Mouse (Mus musculus) embryo, embryonic 9.5 days (tissue): ENCODE data around the gene Acap1.
"Not testable (repeated sequence)": the region's sequence is repeated elsewhere in the genome, so short reads cannot be mapped to it uniquely, and the experiment has no call there.

Source experiments
- DNase-seq: peaks from one replicate; pipeline ENCODE4 v3.0.0-alpha.2; 2017; ENCODE audit errors: extremely low spot score

Gene Acap1

DNA sequence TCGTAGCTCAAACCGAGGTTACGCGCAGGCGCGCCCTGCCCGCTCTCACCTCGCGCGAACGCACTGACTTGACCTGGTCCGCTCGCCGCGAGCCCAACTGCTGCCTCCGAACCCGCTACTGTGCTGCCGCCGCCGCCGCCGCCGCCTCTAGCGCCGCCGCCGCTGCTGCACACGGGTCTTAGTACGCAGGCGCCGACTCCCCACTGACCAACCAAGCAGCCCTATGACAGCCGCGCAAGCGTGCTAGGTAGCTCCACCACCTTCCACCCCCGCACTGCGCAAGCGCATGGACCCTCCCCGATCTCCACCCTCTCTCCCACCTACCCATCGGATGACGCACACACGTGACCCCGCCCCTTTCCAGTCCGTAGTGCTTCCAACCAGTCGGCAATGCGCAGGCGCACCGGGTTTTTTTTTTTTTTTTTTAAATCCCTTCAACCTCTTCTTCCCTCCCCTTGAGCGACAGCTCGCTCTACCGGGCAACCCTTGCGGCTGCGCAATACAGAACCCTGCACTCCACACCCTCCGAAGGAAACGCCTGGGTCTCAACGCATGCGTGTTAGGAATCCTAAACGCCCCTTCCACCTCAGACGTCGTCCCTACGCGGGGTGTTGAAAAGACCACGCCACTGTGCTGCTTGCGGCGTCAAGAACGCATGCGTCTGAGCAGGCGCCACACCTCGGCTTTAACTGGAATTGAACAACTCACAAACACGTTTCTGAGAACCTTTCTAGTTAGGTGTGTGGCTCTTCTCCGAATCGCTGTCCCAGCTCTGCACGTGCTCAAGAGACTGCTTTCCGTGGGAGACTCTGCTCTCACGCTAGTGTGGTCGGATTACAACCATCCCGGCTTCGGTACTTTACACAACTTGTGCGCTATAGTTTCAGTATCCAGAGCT lies 26.0 kb upstream of the Acap1 start, which contains the start of gene Eif5a:
Gene Eif5a (minus strand): TSS at position 845 of the 898 bp plus-strand sequence.
- peak; percentile 100 for DNase-seq

- peak; percentile 74 for DNase-seq
Observed at GRCm38 (mm10) chr11:69920266-69921031, 25.1 kb upstream of the Acap1 start.

DNA sequence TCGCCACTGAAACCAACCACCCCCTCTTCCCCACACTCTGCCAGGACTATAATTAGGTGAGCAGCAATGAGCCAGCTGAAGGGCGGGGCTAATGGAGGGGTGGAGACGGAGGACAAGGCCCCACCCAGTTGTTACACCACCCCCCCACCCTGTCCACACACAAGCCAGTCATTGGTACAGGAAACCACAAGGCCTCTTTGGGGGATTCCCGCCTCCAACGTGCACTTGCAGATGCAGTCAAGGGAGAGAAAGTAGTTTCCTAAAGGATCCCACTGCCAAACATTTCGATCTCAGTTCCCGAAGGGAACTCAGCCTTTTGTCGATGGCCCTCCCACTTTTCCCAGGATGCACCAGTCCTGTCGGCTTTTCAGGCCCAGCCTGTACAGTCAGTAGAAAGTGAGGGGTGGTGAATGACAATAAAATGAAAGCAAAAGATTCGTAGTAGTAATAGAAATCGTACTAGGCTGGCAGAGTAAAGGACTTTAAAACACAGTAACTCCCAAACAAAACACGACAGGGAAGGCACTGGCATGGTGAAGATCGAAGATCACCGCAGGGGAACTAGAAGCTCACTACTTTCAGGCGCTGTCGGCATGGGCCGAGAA lies 24.4 kb upstream of the Acap1 start:
- DNase-seq, result peak; percentile 69

GRCm38 (mm10) chr11:69919053-69919452 lies 23.7 kb upstream of the Acap1 start:
- DNase-seq, result no peak

- no peak for DNase-seq
Observed at GRCm38 (mm10) chr11:69918118-69918517, 22.8 kb upstream of the Acap1 start.

GRCm38 (mm10) chr11:69917379-69917948 lies 22.1 kb upstream of the Acap1 start:
- DNase-seq, result no peak

- DNase-seq, result not testable (repeated sequence)
Observed at GRCm38 (mm10) chr11:69916652-69917378, 21.5 kb upstream of the Acap1 start.

GRCm38 (mm10) chr11:69915667-69916627 lies 20.6 kb upstream of the Acap1 start:
- DNase-seq, result peak; percentile 27

DNA sequence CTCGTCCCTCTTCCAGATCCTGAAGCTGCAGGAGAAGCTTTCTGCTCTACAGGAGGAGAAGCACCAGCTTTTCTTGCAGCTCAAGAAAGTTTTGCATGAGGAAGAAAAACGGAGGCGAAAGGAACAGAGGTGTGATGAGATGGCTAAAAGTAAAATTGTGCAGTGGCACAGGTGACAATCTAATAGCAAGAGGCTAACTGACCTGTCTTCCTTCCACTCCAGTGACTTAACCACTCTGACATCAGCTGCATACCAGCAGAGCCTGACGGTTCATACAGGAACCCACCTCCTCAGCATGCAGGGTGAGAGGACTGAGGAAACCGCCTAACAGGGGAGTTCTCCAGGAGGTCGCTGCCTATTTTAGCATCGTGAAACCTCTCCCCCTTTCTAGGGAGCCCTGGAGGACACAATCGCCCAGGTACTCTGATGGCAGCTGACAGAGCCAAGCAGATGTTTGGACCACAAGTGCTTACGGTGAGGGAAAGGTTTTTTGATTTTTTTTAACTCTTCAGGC lies 19.6 kb upstream of the Acap1 start:
- DNase-seq, result no peak

DNA sequence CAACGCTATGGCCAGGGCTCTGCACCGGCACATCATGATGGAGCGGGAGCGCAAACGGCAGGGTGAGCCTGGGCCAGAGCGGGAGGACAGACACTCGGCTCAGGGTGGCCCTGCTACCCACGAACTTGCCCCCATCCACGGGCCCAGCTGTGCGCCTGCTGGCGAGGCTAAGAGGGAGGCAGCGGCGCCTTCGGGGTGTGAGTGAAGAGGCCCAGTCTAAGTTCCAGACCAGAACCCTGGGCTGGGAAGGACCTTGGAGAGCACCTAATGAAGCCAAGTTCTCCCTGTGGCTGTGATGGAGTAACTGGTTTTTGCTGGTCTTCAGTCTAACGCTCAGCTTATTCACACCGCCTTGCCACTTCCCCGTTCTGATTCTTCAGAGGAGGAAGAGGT lies 19.0 kb upstream of the Acap1 start:
- DNase-seq, result no peak

DNA sequence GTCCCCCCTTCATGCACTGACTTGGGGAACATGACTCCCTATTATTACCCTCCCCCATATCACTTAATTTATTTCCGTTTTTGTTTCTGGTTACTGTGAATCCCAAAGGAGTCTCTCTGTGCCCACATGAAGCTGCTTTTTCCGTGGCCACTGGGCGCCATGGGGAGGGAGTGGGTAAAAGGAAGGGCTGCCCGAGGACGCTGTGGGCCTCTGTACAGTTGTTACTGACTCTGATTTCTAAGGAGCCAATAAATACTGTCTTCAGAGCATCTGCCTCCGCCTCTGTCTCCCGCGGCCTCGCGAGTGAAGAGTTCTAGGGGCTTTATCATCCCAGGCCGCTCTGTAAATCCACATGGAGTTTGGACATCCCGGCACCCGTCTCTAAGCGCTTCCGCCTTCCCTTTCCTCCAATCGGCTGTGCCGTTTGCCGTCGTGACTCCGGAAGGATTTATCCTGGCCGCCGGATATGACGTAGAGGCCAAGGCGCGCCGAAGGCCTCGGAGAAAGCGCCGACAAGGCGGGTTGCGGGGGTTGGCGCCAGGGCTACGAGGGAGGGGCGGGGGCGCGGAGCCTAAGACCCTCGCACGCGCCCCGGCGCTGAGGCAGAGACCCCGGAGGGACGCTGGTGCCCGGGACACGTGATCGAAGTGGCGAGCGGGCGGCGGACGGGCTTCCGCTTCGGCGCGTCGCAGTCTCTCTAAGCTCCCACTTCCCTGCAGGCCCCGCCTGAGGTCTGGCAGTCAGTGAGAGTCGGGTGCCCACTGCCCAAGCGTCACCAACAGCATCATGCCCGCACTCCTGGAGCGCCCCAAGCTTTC lies 18.4 kb upstream of the Acap1 start, which contains the start of gene Gps2:
Gene Gps2 (plus strand): TSS at position 335 of the 818 bp plus-strand sequence.
- peak; percentile 93 for DNase-seq

- no peak for DNase-seq
Observed at GRCm38 (mm10) chr11:69912716-69913530, 17.6 kb upstream of the Acap1 start.

DNA sequence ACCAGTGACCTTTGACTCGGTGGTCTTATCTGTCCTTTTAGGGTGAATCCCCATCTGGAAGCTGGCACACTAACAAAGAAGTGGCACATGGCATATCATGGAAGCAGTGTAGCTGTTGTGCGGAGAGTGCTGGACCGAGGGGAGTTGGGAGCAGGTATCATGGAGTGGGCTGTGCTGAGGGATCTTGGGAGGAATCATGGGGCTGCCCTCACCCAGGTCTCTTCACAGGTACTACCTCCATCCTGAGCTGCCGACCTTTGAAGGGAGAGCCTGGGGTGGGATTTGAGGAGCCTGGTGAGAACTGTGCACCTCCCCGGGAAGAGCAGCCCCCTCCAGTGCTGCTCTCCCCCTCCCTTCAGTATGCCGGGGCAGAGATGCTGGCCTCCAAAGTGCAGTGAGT lies 16.4 kb upstream of the Acap1 start:
- no peak for DNase-seq

- no peak for DNase-seq
Observed at GRCm38 (mm10) chr11:69910781-69911560, 15.6 kb upstream of the Acap1 start.

- DNase-seq, result no peak
Observed at GRCm38 (mm10) chr11:69910177-69910576, 14.8 kb upstream of the Acap1 start.

- no peak for DNase-seq
Observed at GRCm38 (mm10) chr11:69909174-69909573, 13.8 kb upstream of the Acap1 start.

DNA sequence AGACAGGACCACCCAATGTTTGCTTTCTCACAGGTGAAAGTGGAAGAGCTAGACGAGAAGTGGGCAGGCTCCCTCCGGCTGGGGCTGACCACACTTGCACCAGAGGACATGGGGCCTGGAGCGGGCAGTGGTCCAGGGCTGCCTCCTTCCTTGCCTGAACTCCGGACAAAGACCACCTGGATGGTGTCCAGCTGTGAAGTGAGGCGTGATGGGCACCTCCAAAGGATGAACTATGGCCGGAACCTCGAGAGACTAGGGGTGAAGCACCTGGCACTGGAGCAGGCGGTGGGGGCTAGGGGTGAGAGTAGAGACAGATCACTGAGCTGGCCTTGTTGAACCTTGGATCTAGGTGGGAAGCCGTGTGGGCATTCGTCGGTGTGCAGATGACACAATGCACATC lies 13.3 kb upstream of the Acap1 start:
- DNase-seq, result no peak
